Mouse (Mus musculus): Measurements from ENCODE around the gene Irf4. TPM values are rescaled to one million over a fixed set of nuclear protein-coding genes. Genes with fewer than 3 reads are reported as not detected.

Irf4 gene
- total and polyA plus RNA-seq, 2 experiments from 2014 or later, result 0.03 TPM; not detected in 1

DNA sequence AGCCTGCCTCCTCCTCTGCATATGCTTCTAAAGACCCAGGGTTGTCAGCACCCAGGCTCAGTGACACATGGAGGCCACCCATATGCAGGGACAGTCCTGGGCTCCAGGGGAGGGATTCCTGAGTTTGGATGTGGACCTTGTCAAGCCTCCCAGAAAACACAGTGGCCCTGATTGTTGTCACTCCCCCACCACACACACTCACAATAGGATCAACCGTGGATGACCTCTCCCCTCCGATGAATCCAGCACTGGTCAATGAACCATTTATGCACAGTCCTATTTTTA is 38.0 kb downstream of the Irf4 start:
- no peaks in the 10 kb centered on the region for H3K36me3 ChIP-seq (replicated peaks; ENCODE audit: control insufficient read depth, insufficient read depth, low read length)
- no peak overlapping the region for H3K4me3 ChIP-seq (ENCODE audit: low read depth, low read length)
- H3K27me3 ChIP-seq (ENCODE audit: control insufficient read depth, insufficient read depth, low read length), result no peaks in the 10 kb centered on the region
- peaks cover 17% of the 10 kb centered on the region for H3K4me1 ChIP-seq (ENCODE audit: control insufficient read depth, insufficient read depth)
- WGBS, result 11% methylated on average over 2 of the region's 2 CpGs
- ATAC-seq (ENCODE audit: insufficient read depth, low read depth) (no peak), DNase-seq (ENCODE audit: low spot score) (no peak)
- no peak overlapping the region for H3K9ac ChIP-seq (replicated peaks; ENCODE audit: low read depth, low read length)
- no peak overlapping the region for H3K27ac ChIP-seq (ENCODE audit: low read depth)
- TF ChIP-seq EP300 (IDR thresholded peaks at IDR 0.05; ENCODE audit: low read depth) (no peak), CTCF (IDR thresholded peaks at IDR 0.05; ENCODE audit: low read depth) (no peak)
- H3K4me2 ChIP-seq (ENCODE audit: low read depth, low read length), result no peak overlapping the region
- H3K9me3 ChIP-seq (replicated peaks; ENCODE audit: control insufficient read depth, low read length), result no peaks in the 10 kb centered on the region

DNA sequence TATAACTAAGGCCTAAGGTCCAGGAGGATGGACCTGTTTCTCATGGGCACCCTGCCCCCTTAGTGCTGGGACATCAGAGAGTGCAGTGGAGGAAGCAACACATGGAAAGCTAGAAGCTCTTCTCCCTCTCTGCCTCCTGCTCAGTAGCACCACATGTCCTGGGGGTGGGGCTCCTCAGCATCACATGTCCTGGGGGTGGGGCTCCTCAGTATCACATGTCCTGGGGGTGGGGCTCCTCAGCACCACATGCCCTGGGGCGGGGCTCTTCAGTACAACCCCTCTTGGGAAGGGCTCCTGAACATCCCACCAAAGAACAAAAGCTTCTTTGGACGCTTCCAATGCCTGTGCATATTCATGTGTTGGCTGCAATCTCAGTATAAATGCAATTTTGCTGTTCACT is 38.5 kb downstream of the Irf4 start:
- Histone ChIP-seq H3K4me3 (ENCODE audit: low read depth, low read length) (no peak overlapping the region), H3K4me1 (ENCODE audit: control insufficient read depth, insufficient read depth) (peaks cover 11% of the 10 kb centered on the region), H3K9me3 (replicated peaks; ENCODE audit: control insufficient read depth, low read length) (no peaks in the 10 kb centered on the region), H3K4me2 (ENCODE audit: low read depth, low read length) (no peak overlapping the region), H3K9ac (replicated peaks; ENCODE audit: low read depth, low read length) (no peak overlapping the region), H3K36me3 (replicated peaks; ENCODE audit: control insufficient read depth, insufficient read depth, low read length) (no peaks in the 10 kb centered on the region), H3K27me3 (ENCODE audit: control insufficient read depth, insufficient read depth, low read length) (no peaks in the 10 kb centered on the region), H3K27ac (ENCODE audit: low read depth) (no peak overlapping the region)
- no peak for DNase-seq (ENCODE audit: low spot score)
- ATAC-seq (ENCODE audit: insufficient read depth, low read depth), result peak; percentile 11; the same call in 1 of the 2 replicates
- no peak for TF ChIP-seq CTCF (IDR thresholded peaks at IDR 0.05; ENCODE audit: low read depth)
- no peak for TF ChIP-seq EP300 (IDR thresholded peaks at IDR 0.05; ENCODE audit: low read depth)
- 90% methylated on average over 2 of the region's 2 CpGs for WGBS

DNA sequence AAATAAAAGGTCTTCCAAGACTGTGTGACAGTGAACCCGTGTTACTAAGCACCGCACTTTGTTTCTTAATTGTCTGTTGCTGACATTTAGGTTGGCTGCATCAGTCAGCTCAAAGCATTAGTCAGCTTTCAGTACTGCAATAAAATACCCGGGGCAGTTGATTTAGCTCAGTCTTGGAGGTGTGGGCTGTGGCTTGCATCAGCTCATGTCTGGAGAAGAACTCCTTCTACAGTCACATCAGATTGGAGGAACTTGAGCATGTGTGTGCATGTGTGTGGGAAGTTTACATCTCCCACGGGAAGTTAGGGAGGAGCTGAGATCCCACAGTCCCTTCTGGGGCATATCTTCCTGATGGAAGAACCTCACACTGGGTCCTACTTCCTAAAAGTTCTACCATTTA is 38.9 kb downstream of the Irf4 start:
- WGBS, result 82% methylated on average over 4 of the region's 4 CpGs
- no peaks in the 10 kb centered on the region for H3K27me3 ChIP-seq (ENCODE audit: control insufficient read depth, insufficient read depth, low read length)

DNA sequence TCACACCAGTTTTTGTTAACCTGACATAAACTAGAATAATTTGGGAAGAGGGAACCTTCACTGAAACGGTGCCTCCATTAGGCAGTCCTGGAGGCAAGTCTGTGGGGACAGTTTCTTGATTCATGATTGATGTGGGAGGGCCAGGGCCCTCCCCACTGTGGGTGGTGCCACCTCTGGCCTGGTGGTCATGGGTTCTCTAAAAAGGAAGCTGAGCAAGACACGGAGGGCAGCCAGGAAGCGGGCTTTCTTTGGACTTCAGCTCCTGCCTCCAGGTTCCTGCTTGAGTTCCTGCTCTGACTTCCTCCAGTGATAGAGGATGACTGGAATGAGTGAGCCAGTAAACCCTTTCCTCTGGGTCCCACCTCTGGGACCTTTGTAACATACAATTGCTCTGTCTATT is 39.4 kb downstream of the Irf4 start:
- DNase-seq (ENCODE audit: low spot score) (no peak), ATAC-seq (ENCODE audit: insufficient read depth, low read depth) (no peak)
- no peak overlapping the region for H3K9ac ChIP-seq (replicated peaks; ENCODE audit: low read depth, low read length)
- H3K27ac ChIP-seq (ENCODE audit: low read depth), result no peak overlapping the region
- no peak overlapping the region for H3K4me2 ChIP-seq (ENCODE audit: low read depth, low read length)
- H3K36me3 ChIP-seq (replicated peaks; ENCODE audit: control insufficient read depth, insufficient read depth, low read length), result no peaks in the 10 kb centered on the region
- no peak overlapping the region for H3K4me3 ChIP-seq (ENCODE audit: low read depth, low read length)
- 64% methylated on average over 3 of the region's 3 CpGs for WGBS
- H3K27me3 ChIP-seq (ENCODE audit: control insufficient read depth, insufficient read depth, low read length), result no peaks in the 10 kb centered on the region
- H3K4me1 ChIP-seq (ENCODE audit: control insufficient read depth, insufficient read depth), result peaks cover 11% of the 10 kb centered on the region
- TF ChIP-seq EP300 (IDR thresholded peaks at IDR 0.05; ENCODE audit: low read depth) (no peak), CTCF (IDR thresholded peaks at IDR 0.05; ENCODE audit: low read depth) (no peak)
- H3K9me3 ChIP-seq (replicated peaks; ENCODE audit: control insufficient read depth, low read length), result no peaks in the 10 kb centered on the region

More for the DNA sequence above, 38.9 kb downstream of the Irf4 start:
- no peaks in the 10 kb centered on the region for H3K36me3 ChIP-seq (replicated peaks; ENCODE audit: control insufficient read depth, insufficient read depth, low read length)
- no peak overlapping the region for H3K9ac ChIP-seq (replicated peaks; ENCODE audit: low read depth, low read length)
- H3K4me1 ChIP-seq (ENCODE audit: control insufficient read depth, insufficient read depth), result peaks cover 11% of the 10 kb centered on the region
- DNase-seq (ENCODE audit: low spot score) (no peak), ATAC-seq (ENCODE audit: insufficient read depth, low read depth) (no peak)
- H3K9me3 ChIP-seq (replicated peaks; ENCODE audit: control insufficient read depth, low read length), result no peaks in the 10 kb centered on the region
- H3K4me3 ChIP-seq (ENCODE audit: low read depth, low read length), result no peak overlapping the region
- no peak overlapping the region for H3K27ac ChIP-seq (ENCODE audit: low read depth)
- H3K4me2 ChIP-seq (ENCODE audit: low read depth, low read length), result no peak overlapping the region
- TF ChIP-seq CTCF (IDR thresholded peaks at IDR 0.05; ENCODE audit: low read depth), result no peak
- no peak for TF ChIP-seq EP300 (IDR thresholded peaks at IDR 0.05; ENCODE audit: low read depth)

DNA sequence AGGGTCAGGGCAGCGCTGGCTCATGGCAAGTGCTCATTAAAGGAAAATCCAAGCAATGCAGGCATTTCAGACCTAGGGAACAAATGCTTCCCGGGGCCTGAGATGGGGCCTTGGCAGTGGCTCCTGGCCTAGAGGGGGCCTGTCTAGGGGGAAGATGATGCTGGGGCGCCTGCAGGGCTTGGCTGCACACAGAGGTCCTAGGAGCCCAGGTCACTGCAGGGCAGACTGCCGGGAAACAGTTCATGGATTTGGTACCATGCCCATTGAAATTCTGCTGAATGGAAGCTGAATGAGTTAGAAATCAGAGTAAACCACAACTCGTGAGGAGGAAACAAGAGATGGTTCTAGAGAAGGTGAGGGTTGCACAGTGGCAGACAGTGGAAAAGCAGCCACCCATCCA is 41.0 kb downstream of the Irf4 start:
- DNase-seq (ENCODE audit: low spot score) (no peak), ATAC-seq (ENCODE audit: insufficient read depth, low read depth) (no peak)
- Histone ChIP-seq H3K4me3 (ENCODE audit: low read depth, low read length) (no peak overlapping the region), H3K4me2 (ENCODE audit: low read depth, low read length) (no peak overlapping the region), H3K36me3 (replicated peaks; ENCODE audit: control insufficient read depth, insufficient read depth, low read length) (no peaks in the 10 kb centered on the region), H3K27ac (ENCODE audit: low read depth) (no peak overlapping the region), H3K4me1 (ENCODE audit: control insufficient read depth, insufficient read depth) (peaks cover 11% of the 10 kb centered on the region), H3K9me3 (replicated peaks; ENCODE audit: control insufficient read depth, low read length) (no peaks in the 10 kb centered on the region), H3K9ac (replicated peaks; ENCODE audit: low read depth, low read length) (no peak overlapping the region), H3K27me3 (ENCODE audit: control insufficient read depth, insufficient read depth, low read length) (no peaks in the 10 kb centered on the region)
- TF ChIP-seq CTCF (IDR thresholded peaks at IDR 0.05; ENCODE audit: low read depth) (no peak), EP300 (IDR thresholded peaks at IDR 0.05; ENCODE audit: low read depth) (no peak)
- WGBS, result 81% methylated on average over 5 of the region's 5 CpGs

DNA sequence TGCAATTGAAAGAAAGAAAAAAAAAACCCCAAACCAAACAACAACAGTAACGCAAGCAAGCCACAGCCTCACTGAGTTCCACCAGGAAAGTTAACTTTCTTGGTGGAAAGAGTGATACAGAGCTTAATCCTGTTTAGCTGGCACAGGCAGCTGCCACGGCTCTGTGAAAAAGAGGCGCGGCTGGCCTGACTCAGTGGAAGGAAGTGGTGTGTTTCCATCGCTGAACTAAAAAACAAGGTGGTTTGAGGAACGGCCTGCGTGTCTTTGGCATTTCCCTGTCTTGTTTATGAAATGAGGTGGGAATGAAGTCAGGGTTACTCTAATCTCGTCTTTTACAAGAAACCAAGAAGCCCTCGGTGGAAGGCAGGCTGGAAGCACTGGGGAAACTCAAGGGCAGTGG is 43.3 kb downstream of the Irf4 start:
- H3K4me2 ChIP-seq (ENCODE audit: low read depth, low read length), result no peak overlapping the region
- 56% methylated on average over 9 of the region's 9 CpGs for WGBS
- H3K4me1 ChIP-seq (ENCODE audit: control insufficient read depth, insufficient read depth), result peaks cover 3% of the 10 kb centered on the region
- no peaks in the 10 kb centered on the region for H3K9me3 ChIP-seq (replicated peaks; ENCODE audit: control insufficient read depth, low read length)
- no peak overlapping the region for H3K4me3 ChIP-seq (ENCODE audit: low read depth, low read length)
- TF ChIP-seq EP300 (IDR thresholded peaks at IDR 0.05; ENCODE audit: low read depth), result no peak
- no peak for TF ChIP-seq CTCF (IDR thresholded peaks at IDR 0.05; ENCODE audit: low read depth)
- no peaks in the 10 kb centered on the region for H3K27me3 ChIP-seq (ENCODE audit: control insufficient read depth, insufficient read depth, low read length)
- ATAC-seq (ENCODE audit: insufficient read depth, low read depth), result no peak
- H3K27ac ChIP-seq (ENCODE audit: low read depth), result no peak overlapping the region
- no peak for DNase-seq (ENCODE audit: low spot score)
- no peaks in the 10 kb centered on the region for H3K36me3 ChIP-seq (replicated peaks; ENCODE audit: control insufficient read depth, insufficient read depth, low read length)
- no peak overlapping the region for H3K9ac ChIP-seq (replicated peaks; ENCODE audit: low read depth, low read length)
